Mouse (Mus musculus) thymus, postnatal 10 days (tissue): Measurements from ENCODE around the gene Erp29.

Source experiments
- DNase-seq, 2 experiments: peaks; one replicate each; pipeline ENCODE4 v3.0.0; 2021; ENCODE audit warnings: low spot score in 2 of 2

The Erp29 gene

DNA sequence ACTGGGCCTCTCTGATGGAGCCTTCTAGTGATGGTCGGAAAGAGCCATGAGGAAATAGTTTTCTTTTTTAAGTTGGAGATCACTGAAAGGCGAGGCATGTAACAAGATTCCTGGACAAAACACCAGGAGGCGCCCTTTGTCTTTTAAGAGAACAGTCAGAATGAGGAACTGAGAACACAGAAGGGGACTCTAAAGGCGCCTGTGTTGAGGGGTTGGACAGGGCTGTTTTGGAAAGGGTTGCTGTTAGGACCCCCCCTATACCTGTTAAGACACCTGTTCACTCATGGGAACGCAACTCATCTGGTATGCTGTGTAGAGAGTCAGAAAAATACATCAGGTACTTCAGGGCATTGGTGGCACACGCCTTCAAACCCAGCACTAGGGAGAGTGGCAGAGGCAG lies 2.3 kb downstream of the Erp29 start:
- peak; percentile 46 to 70 for DNase-seq

- DNase-seq, result peak in 1 of 2 experiments; percentile 21
Measured at GRCm38 (mm10) chr5:121448450-121448849, 3.9 kb downstream of the Erp29 start.

DNA sequence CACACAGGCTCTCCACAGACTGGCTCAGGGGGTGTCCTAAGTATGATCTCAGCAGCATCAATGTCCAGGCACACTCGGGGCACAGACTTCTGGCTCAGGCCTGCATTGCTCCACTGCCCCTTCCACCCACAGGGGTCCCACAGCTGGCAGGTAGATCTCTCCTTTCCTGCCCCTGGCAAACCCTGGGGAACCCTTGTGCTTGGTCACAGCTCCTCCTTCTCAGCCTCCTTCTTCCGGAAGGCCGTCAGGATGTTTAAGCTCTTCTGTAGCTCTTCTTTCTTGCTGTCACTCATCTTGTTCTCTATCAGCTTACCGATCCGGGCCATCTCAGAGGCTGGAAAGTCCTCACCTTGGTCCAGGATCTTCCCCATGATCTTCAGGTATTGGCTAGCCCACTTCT lies 7.4 kb downstream of the Erp29 start:
- DNase-seq, result no peak

- DNase-seq, result peak; percentile 29 to 51
Measured at GRCm38 (mm10) chr5:121443548-121443947, 8.8 kb downstream of the Erp29 start.

DNA sequence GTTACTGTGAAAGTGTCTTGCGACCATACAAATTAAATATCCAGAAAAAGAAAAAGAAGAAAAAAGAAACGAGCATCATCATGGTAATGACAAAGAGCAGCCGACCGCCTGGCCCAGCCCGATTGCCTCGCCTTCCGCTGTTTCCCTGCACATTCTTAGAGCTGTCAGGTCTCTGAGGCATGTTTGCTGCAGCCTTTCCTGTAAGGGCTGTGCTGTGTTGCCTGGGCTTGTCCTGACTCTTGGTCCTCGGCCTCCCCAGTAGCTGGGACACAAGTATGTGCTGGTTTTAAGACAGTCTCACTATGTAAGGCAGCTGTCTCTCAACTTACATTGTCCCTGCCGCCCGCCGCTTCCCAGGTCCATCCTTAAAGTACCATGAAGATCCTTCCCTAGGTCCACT lies 13.6 kb downstream of the Erp29 start:
- DNase-seq, result no peak

DNA sequence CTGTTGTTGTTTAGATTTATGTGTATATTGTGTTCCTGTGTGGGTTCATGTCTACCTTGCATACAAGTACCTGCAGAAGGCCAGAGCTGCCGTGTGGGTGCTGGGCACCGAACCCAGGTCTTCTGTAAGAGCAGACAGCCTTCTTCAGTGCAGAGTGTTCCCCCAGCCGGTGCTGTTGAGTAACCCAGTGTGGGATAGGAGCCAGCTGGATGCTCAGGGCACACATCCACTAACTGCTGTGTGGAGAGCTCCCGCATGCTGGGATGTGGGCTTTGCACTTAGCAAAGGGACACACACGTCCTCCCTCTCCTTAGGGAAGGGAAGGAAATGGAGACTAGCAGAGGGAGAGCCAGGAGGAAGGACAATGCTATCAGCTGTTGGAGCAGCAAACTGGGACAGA lies 14.2 kb downstream of the Erp29 start:
- DNase-seq, result no peak

DNA sequence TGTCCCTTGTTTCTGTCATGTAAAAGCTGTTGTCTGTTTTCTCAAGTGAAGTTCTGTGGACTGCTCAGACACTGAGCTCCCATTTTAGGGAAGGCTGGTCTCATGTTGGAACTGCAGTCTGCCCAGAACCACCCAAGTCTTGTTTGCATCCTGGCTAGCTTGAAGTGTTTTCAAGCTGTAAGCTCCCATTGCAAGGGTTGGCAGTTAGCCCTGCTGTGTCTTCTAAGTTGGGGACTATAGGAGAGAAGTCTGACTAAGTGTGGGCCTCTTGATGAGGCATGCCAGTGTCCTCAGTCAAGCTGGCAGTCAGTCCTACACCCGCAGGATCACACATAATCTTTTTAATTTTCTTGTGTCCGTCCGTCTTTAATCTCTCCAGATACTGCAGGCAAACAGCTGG lies 23.4 kb downstream of the Erp29 start:
- no peak for DNase-seq

DNA sequence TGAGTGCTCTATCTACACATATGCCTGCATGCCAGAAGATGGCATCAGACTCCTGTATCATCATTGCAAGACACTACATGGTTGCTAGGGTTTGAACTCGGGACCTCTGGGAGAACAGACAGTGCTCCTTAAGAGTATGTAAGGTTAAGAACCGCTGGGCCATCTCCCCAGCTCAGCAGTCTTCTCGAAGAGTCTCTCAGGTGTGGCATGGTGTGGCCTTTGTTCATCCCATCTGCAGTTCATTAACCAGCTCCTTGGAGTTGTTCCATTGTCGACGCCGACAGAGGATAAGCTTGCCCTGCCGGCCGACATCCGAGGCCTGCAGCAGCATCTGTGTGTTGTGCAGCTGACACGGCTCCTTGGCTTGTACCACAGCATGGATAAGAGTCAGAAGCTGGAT lies 29.0 kb downstream of the Erp29 start:
- no peak for DNase-seq

DNA sequence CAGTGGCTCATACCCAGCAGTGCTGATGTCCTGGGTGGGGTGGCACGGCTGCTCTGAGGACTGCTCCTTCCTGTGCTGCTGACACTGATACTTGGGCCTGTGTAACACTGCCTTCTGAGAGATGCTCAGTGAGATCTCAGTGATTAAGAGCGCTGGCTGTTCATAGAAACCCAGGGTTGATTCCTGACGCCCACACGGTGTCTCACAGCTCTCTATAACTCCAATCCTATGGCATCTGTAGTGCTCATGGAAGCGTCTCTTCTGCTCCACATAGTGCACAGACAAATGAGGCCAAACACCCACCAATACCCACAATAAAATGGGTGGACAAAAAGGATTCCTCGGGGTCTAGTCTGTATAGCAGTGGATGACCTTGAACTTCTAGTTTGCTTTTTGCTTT lies 29.5 kb downstream of the Erp29 start:
- no peak for DNase-seq

GRCm38 (mm10) chr5:121420721-121421120 lies 31.6 kb downstream of the Erp29 start:
- DNase-seq, result no peak

GRCm38 (mm10) chr5:121410975-121411374 lies 41.3 kb downstream of the Erp29 start:
- no peak for DNase-seq

- no peak for DNase-seq
Measured at GRCm38 (mm10) chr5:121407856-121408255, 44.5 kb downstream of the Erp29 start.

DNA sequence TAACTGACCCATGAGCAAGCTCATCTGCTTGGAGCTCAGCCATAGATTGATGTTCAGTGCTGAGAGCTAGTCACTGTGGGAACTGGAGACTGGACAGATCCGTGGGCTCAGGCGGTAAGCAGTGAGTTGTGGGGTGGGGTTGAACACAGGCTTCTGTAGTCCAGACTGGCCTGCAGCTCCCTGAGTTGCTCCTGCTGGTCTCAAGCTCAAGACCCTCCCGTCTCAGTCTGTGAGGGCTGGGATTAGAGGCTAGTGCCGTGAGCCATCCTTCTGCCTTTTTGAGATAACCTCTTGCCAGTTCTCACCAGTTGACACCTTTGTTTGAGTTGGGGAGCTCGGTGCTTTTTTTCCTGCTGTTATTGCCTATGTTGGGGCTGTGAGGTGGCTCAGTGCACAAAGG lies 51.5 kb downstream of the Erp29 start:
- no peak for DNase-seq

- DNase-seq, result no peak
Measured at GRCm38 (mm10) chr5:121400064-121400463, 52.2 kb downstream of the Erp29 start.

DNA sequence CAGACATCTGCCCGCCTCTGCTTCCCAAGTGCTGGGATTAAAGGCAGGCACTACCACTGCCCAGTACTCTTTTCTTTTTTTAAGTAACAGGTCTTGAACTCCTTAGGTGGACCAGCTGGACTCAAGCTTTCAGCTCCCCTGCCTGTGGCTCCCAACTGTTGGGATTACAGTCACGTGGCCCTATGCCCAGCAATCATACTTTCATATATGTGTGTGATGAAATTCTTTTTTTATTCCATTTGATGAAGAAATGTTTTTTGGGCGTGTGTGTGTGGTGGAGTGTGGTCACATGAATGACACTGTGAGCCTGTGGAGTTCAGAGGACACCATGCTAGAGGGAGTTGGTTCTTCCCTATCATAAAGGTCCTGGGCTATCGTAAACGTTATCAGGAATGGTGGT lies 52.8 kb downstream of the Erp29 start:
- no peak for DNase-seq

- no peak for DNase-seq
Measured at GRCm38 (mm10) chr5:121398965-121399462, 53.3 kb downstream of the Erp29 start.

- DNase-seq, result peak in 1 of 2 experiments; percentile 48
Measured at GRCm38 (mm10) chr5:121398146-121398964, 54.0 kb downstream of the Erp29 start.

GRCm38 (mm10) chr5:121397187-121398145 lies 54.8 kb downstream of the Erp29 start, which contains the start of gene Naa25:
Gene Naa25, plus strand, starts transcription at chr5:121397936.
- peak; percentile 93 to 95 for DNase-seq

GRCm38 (mm10) chr5:121395621-121396020 lies 56.7 kb downstream of the Erp29 start:
- DNase-seq, result no peak

GRCm38 (mm10) chr5:121393402-121393801 lies 58.9 kb downstream of the Erp29 start:
- DNase-seq, result no peak

DNA sequence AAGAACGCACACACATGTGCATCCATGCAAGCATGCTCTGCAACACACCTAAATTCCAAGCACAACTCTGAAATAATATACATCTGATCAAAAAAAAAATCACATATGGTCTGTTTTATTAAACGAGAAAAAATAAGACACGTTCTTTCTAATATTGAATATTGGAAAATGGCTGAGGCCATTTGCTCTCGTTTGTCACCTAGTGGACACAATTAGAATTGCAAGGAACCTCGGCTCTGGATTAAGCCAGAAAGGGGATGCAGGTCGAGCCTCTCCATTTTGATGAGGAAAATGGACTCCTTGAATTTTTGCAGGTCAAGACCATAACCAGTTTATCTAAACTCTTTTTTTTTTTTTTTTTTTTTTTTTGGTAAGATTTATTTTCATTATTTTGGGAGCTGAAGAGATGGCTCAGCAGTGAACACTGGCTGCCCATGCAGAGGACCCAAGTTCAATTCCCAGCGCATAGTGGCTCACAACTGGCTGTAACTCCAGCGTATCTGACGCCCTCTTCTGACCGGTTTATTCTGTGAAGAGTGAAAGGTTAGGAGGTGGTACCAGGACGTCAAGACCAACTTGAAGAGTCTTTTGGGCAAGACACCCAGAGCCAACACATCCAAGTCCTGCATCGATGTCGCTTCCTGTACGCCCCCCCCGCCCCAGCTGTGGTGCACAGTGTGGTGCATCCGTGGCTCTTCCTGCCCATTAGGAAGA lies 59.5 kb downstream of the Erp29 start:
- peak in 1 of 2 experiments; percentile 56 for DNase-seq

GRCm38 (mm10) chr5:121389691-121390090 lies 62.6 kb downstream of the Erp29 start:
- DNase-seq, result no peak
